Mouse (Mus musculus) limb, embryonic 11.5 days (tissue): ENCODE measurements around the gene Eif2d. TPM values are rescaled to one million over a fixed set of nuclear protein-coding genes. Genes with fewer than 3 reads are reported as not detected.
A peak's percentile ranks its signal among the peaks of the same experiment; 100 is the strongest.
"Not testable (repeated sequence)": the region's sequence is repeated elsewhere in the genome, so short reads cannot be mapped to it uniquely, and the experiment has no call there.

Experiments used
- ATAC-seq: fragments of 200-750 bp; cut with Nextera tagmentation; 2 replicates; pipeline ENCODE4 v1.8.0; 2017; ENCODE audit warnings: low read depth; ENCODE audit not compliant: insufficient number of reproducible peaks, low FRiP score, low TSS enrichment
- DNase-seq: peaks from one replicate; pipeline ENCODE4 v3.0.0-alpha.2; 2015; ENCODE audit warnings: low spot score
- H3K27ac ChIP-seq: fragments of 300-500 bp; sonication (generic); replicated peaks from 2 replicates; pipeline ENCODE4 v1.5.1; 2014; ENCODE audit warnings: low read depth, mild to moderate bottlenecking, low read length
- H3K27me3 ChIP-seq: fragments of 300-500 bp; sonication (generic); 2 replicates; pipeline ENCODE4 v1.6.1; 2014; ENCODE audit warnings: mild to moderate bottlenecking, low read length, mixed read lengths; ENCODE audit not compliant: control insufficient read depth, insufficient read depth
- H3K36me3 ChIP-seq: fragments of 300-500 bp; sonication (generic); 2 replicates; pipeline ENCODE4 v1.6.1; 2014; ENCODE audit warnings: mild to moderate bottlenecking, low read length, moderate library complexity, mixed read lengths; ENCODE audit not compliant: control insufficient read depth, insufficient read depth
- H3K4me1 ChIP-seq: fragments of 300-500 bp; sonication (generic); 2 replicates; pipeline ENCODE4 v1.6.1; 2014; ENCODE audit warnings: low read length, mixed read lengths; ENCODE audit not compliant: control insufficient read depth, insufficient read depth
- H3K4me2 ChIP-seq: fragments of 300-500 bp; sonication (generic); 2 replicates; pipeline ENCODE4 v1.6.1; 2014; ENCODE audit warnings: low read depth, mild to moderate bottlenecking, moderate library complexity; ENCODE audit not compliant: severe bottlenecking
- H3K4me3 ChIP-seq: fragments of 300-500 bp; sonication (generic); 2 replicates; pipeline ENCODE4 v1.5.1; 2014; ENCODE audit warnings: low read depth, low read length
- H3K9ac ChIP-seq: fragments of 300-500 bp; sonication (generic); 2 replicates; pipeline ENCODE4 v1.6.1; 2014; ENCODE audit warnings: mild to moderate bottlenecking, low read length
- H3K9me3 ChIP-seq: fragments of 300-500 bp; sonication (generic); 2 replicates; pipeline ENCODE4 v1.6.1; 2016; ENCODE audit warnings: low read length; ENCODE audit not compliant: control insufficient read depth
- WGBS: fragments of 180-500 bp; shearing (Covaris S2); extraction: QIAGEN DNeasy Blood & Tissue Kit; methylation state at CpG from one replicate; pipeline ENCODE4 v1.1.7; 2014; 5-methylcytosine and 5-hydroxymethylcytosine counted together
- polyA plus RNA-seq: library from polyadenylated mRNA; unstranded; fragments of >200 nt; fragmentation: Nextera tagmentation; extraction: Ambion mirVana; gene quantifications from 2 replicates; pipeline ENCODE4 v1.2.1, GENCODE M21; 2014

Eif2d gene
- polyA plus RNA-seq, 1 experiment from 2014 or later: 72.3 TPM

GRCm38 (mm10) chr1:131137717-131138118, 15.3 kb upstream of the Eif2d start:
- Histone ChIP-seq H3K9ac (peak overlapping the region; percentile 72), H3K27ac (peak overlapping the region; percentile 75; the same call in 1 of the 2 replicates), H3K4me3 (peak overlapping the region; percentile 74), H3K9me3 (no peaks in the 10 kb centered on the region), H3K36me3 (no peaks in the 10 kb centered on the region), H3K4me2 (peak overlapping the region; percentile 82), H3K4me1 (0 out of 2 replicates have a peak, but pooled peaks cover 2% of the 10 kb centered on the region), H3K27me3 (no peaks in the 10 kb centered on the region)
- DNase-seq (no peak), ATAC-seq (peak; percentile 85)
- WGBS: under 1% methylated on average over 36 of the region's 36 CpGs

- DNase-seq (peak; percentile 94), ATAC-seq (peak; percentile 96)
- Histone ChIP-seq H3K9ac (peak within 1 kb of the TSS; percentile 72), H3K36me3 (no peaks in the 10 kb centered on the region), H3K4me1 (0 out of 2 replicates have a peak, but pooled peaks cover 2% of the 10 kb centered on the region), H3K27me3 (no peaks in the 10 kb centered on the region), H3K4me2 (peak within 1 kb of the TSS; percentile 82), H3K4me3 (peak within 1 kb of the TSS; percentile 74), H3K9me3 (no peaks in the 10 kb centered on the region), H3K27ac (peak within 1 kb of the TSS; percentile 75)
- WGBS: 5% methylated on average over 49 of the region's 49 CpGs
Observed at GRCm38 (mm10) chr1:131138191-131139016, 14.6 kb upstream of the Eif2d start, which contains the start of gene Dyrk3. Dyrk3 (minus strand) TSS chr1:131138340.

DNA sequence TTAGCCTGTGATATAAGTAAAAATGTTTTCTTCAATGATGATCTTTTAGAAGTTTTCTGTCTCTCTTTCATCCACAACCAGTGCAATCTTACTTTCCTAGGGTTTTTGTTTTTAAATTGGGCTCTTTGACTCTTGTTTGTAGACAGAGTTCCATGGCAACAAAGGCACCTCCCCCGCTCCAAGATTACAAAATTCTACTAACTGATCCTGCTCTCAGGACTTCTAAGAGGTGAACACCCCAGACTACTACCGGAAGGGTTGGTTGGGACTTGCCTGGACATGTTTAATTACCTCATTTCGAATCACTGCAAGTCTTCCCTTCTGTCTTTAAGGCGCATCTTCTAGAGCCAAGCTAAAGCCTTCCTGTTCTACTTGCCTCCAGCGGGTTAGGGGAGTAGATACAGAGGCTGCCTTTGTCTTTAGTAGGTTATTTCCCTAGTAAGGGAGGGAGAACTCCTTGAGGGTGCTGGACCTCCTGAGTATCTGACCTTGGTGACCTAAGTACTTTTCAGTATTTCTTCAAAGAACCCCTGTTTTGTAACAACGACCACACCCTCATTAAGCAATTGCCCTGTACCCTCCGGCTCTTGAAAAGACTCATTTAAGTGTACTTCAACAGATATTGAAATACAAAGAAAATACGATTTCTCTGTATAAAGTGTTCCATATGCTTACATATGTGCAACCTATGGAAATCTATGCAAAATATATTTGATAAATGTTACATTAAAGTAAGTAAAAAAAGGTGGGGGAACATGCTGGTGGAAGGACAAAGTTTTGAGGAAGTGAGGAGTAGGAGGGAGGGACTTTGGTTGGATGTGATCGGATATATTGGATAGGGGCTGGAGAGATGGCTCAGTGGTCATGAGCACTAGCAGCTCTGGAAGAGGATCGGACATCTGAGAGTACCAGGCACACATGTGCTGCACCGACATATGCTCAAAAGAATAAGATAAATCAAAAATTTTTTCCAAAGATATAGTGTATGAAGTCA, 13.6 kb upstream of the Eif2d start:
- DNase-seq: no peak
- ATAC-seq: no peak
- H3K9me3 ChIP-seq: no peaks in the 10 kb centered on the region
- H3K27ac ChIP-seq: no peak overlapping the region
- H3K4me3 ChIP-seq: no peak overlapping the region
- no peaks in the 10 kb centered on the region for H3K36me3 ChIP-seq
- 76% methylated on average over 11 of the region's 11 CpGs for WGBS
- H3K27me3 ChIP-seq: no peaks in the 10 kb centered on the region
- H3K4me1 ChIP-seq: 0 out of 2 replicates have a peak, but pooled peaks cover 2% of the 10 kb centered on the region
- H3K4me2 ChIP-seq: peak overlapping the region; percentile 82; the same call in 1 of the 2 replicates
- no peak overlapping the region for H3K9ac ChIP-seq

- Histone ChIP-seq H3K4me3 (no peak overlapping the region), H3K4me2 (no peak overlapping the region), H3K9ac (no peak overlapping the region), H3K9me3 (no peaks in the 10 kb centered on the region), H3K36me3 (no peaks in the 10 kb centered on the region), H3K4me1 (0 out of 2 replicates have a peak, but pooled peaks cover 2% of the 10 kb centered on the region), H3K27ac (no peak overlapping the region), H3K27me3 (no peaks in the 10 kb centered on the region)
- DNase-seq: no peak
- WGBS: 70% methylated on average over 2 of the region's 2 CpGs
- no peak for ATAC-seq
Observed at GRCm38 (mm10) chr1:131141449-131141848, 11.5 kb upstream of the Eif2d start.

- H3K4me3 ChIP-seq: no peak overlapping the region
- no peak overlapping the region for H3K27ac ChIP-seq
- DNase-seq: no peak
- H3K9me3 ChIP-seq: no peaks in the 10 kb centered on the region
- no peaks in the 10 kb centered on the region for H3K27me3 ChIP-seq
- H3K9ac ChIP-seq: no peak overlapping the region
- H3K4me2 ChIP-seq: no peak overlapping the region
- WGBS: 65% methylated on average over 1 of the region's 1 CpGs
- H3K36me3 ChIP-seq: no peaks in the 10 kb centered on the region
- H3K4me1 ChIP-seq: no peaks in the 10 kb centered on the region
- no peak for ATAC-seq
Observed at GRCm38 (mm10) chr1:131142472-131142871, 10.5 kb upstream of the Eif2d start.

GRCm38 (mm10) chr1:131145222-131145621, 7.8 kb upstream of the Eif2d start:
- H3K4me2 ChIP-seq, H3K9me3 ChIP-seq, H3K9ac ChIP-seq, H3K27ac ChIP-seq, ATAC-seq, DNase-seq, H3K36me3 ChIP-seq, H3K27me3 ChIP-seq, H3K4me3 ChIP-seq, H3K4me1 ChIP-seq: not testable (repeated sequence)
- 91% methylated on average over 3 of the region's 3 CpGs for WGBS

DNA sequence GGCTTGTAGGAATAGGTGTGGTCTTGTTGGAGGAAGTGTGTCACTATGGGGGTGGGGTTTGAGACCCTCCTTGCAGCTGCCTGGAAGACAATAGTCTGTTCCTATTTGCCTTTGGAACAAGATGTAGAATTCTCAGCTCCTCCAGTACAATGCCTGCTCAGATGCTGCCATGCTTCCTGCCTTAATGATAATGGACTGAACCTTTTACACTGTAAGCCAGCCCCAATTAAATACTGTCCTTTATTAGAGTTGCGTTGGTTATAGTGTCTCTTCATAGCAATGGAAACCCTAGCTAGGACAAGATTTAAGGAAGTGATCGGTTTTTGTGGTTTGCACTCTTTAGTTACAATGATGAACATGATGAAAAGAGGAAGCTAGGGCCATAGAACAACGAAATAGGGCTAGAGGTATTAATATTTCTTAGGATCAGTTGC, 6.8 kb upstream of the Eif2d start:
- no peaks in the 10 kb centered on the region for H3K9me3 ChIP-seq
- no peaks in the 10 kb centered on the region for H3K4me1 ChIP-seq
- H3K27ac ChIP-seq: no peak overlapping the region
- no peak overlapping the region for H3K4me2 ChIP-seq
- DNase-seq (no peak), ATAC-seq (no peak)
- H3K4me3 ChIP-seq: no peak overlapping the region
- H3K27me3 ChIP-seq: no peaks in the 10 kb centered on the region
- no peak overlapping the region for H3K9ac ChIP-seq
- WGBS: 88% methylated on average over 3 of the region's 3 CpGs
- H3K36me3 ChIP-seq: no peaks in the 10 kb centered on the region

DNA sequence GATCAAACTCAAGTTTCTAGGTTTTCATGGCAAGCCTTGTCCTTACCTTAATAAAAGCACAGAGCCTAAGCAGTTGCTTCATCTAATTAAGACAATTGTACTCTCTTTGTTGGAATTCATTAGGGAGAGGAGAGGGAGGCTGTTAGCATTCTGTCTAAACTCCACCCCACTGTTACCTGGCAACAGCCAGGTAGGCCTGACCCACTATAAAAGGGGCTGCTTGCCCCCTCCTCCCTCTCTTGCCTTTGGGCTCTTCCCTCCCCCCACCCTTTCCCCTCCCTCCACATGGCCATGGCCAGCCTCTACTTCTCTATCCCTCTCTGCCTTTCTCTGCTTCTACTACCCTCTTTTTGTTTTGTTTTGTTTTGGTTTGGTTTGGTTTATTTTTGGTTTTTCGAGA, 3.5 kb upstream of the Eif2d start:
- H3K4me3 ChIP-seq: no peak overlapping the region
- H3K36me3 ChIP-seq: no peaks in the 10 kb centered on the region
- no peak overlapping the region for H3K27ac ChIP-seq
- H3K9me3 ChIP-seq: no peaks in the 10 kb centered on the region
- H3K4me1 ChIP-seq: peaks cover 6% of the 10 kb centered on the region; the same call in 1 of the 2 replicates
- H3K4me2 ChIP-seq: no peak overlapping the region
- no peak for ATAC-seq
- H3K27me3 ChIP-seq: no peaks in the 10 kb centered on the region
- no peak overlapping the region for H3K9ac ChIP-seq
- DNase-seq: no peak
- 81% methylated on average over 1 of the region's 1 CpGs for WGBS
